Mouse (Mus musculus) liver, embryonic 13.5 days (tissue): ENCODE measurements around the gene Ica1. TPM values are rescaled to one million over a fixed set of nuclear protein-coding genes. Genes with fewer than 3 reads are reported as not detected.
A peak's percentile ranks its signal among the peaks of the same experiment; 100 is the strongest.

Experiments
- ATAC-seq: fragments of 200-750 bp; cut with Nextera tagmentation; 2 replicates; pipeline ENCODE4 v1.8.0; 2017; ENCODE audit warnings: low read depth, mild to moderate bottlenecking, moderate number of reproducible peaks, moderate library complexity
- DNase-seq: peaks from one replicate; pipeline ENCODE4 v3.0.0; 2022
- H3K27ac ChIP-seq: fragments of 300-500 bp; sonication (generic); 2 replicates; pipeline ENCODE4 v1.5.1; 2015; ENCODE audit warnings: moderate library complexity, mild to moderate bottlenecking, inconsistent platforms
- H3K27me3 ChIP-seq: fragments of 300-500 bp; sonication (generic); 2 replicates; pipeline ENCODE4 v1.6.1; 2015; ENCODE audit warnings: mild to moderate bottlenecking, inconsistent platforms
- H3K36me3 ChIP-seq: fragments of 300-500 bp; sonication (generic); 2 replicates; pipeline ENCODE4 v1.6.1; 2015; ENCODE audit warnings: mild to moderate bottlenecking, inconsistent platforms
- H3K4me1 ChIP-seq: fragments of 300-500 bp; sonication (generic); replicated peaks from 2 replicates; pipeline ENCODE4 v1.6.1; 2015; ENCODE audit warnings: inconsistent platforms
- H3K4me2 ChIP-seq: fragments of 300-500 bp; sonication (generic); 2 replicates; pipeline ENCODE4 v1.6.1; 2015; ENCODE audit warnings: inconsistent platforms, mild to moderate bottlenecking, moderate library complexity
- H3K4me3 ChIP-seq: fragments of 300-500 bp; sonication (generic); replicated peaks from 2 replicates; pipeline ENCODE4 v1.5.1; 2015; ENCODE audit warnings: mild to moderate bottlenecking, inconsistent platforms
- H3K9ac ChIP-seq: fragments of 300-500 bp; sonication (generic); 2 replicates; pipeline ENCODE4 v1.6.1; 2015; ENCODE audit warnings: mild to moderate bottlenecking, inconsistent platforms
- H3K9me3 ChIP-seq: fragments of 300-500 bp; sonication (generic); replicated peaks from 2 replicates; pipeline ENCODE4 v1.6.1; 2016; ENCODE audit warnings: inconsistent platforms
- WGBS: fragments of 180-500 bp; shearing (Covaris S2); methylation state at CpG from one replicate; pipeline ENCODE4 v1.1.7; 2015; ENCODE audit not compliant: insufficient replicate concordance; 5-methylcytosine and 5-hydroxymethylcytosine counted together
- polyA plus RNA-seq: library from polyadenylated mRNA; unstranded; fragments of >200 nt; fragmentation: Nextera tagmentation; extraction: Ambion mirVana; gene quantifications from 2 replicates; pipeline ENCODE4 v1.2.1, GENCODE M21; 2015

Ica1 gene
- 5.9 and 6.8 TPM in 2 replicates for polyA plus RNA-seq

GRCm38 (mm10) chr6:8778296-8778649 lies at the start of gene Ica1:
Gene Ica1, minus strand, starts transcription at chr6:8778488.
- DNase-seq (no peak), ATAC-seq (peak; percentile 30; the same call in 1 of the 2 replicates)
- WGBS, result 3% methylated on average over 13 of the region's 16 CpGs
- Histone ChIP-seq H3K4me2 (peak within 1 kb of the TSS; percentile 76), H3K27me3 (peaks cover 41% of the 10 kb centered on the region), H3K9me3 (no peaks in the 10 kb centered on the region), H3K4me1 (0 out of 2 replicates have a peak, but pooled peaks cover 5% of the 10 kb centered on the region), H3K36me3 (no peaks in the 10 kb centered on the region), H3K4me3 (peak within 1 kb of the TSS; percentile 62), H3K9ac (peak within 1 kb of the TSS; percentile 44), H3K27ac (no peak within 1 kb of the TSS)

- Histone ChIP-seq H3K27ac (no peak overlapping the region), H3K4me3 (no peak overlapping the region), H3K4me1 (no peaks in the 10 kb centered on the region), H3K36me3 (no peaks in the 10 kb centered on the region), H3K9ac (no peak overlapping the region), H3K9me3 (no peaks in the 10 kb centered on the region), H3K27me3 (no peaks in the 10 kb centered on the region), H3K4me2 (no peak overlapping the region)
- ATAC-seq (no peak), DNase-seq (no peak)
- WGBS, result 43% methylated on average over 2 of the region's 2 CpGs
Measured at GRCm38 (mm10) chr6:8819866-8820265, 41.6 kb upstream of the Ica1 start.

- 61% methylated on average over 6 of the region's 6 CpGs for WGBS
- no peak overlapping the region for H3K27ac ChIP-seq
- H3K9ac ChIP-seq, result no peak overlapping the region
- no peak overlapping the region for H3K4me3 ChIP-seq
- H3K4me1 ChIP-seq, result no peaks in the 10 kb centered on the region
- H3K36me3 ChIP-seq, result no peaks in the 10 kb centered on the region
- no peaks in the 10 kb centered on the region for H3K27me3 ChIP-seq
- no peak for ATAC-seq
- no peaks in the 10 kb centered on the region for H3K9me3 ChIP-seq
- no peak overlapping the region for H3K4me2 ChIP-seq
- no peak for DNase-seq
Measured at GRCm38 (mm10) chr6:8814332-8815002, 36.2 kb upstream of the Ica1 start.

GRCm38 (mm10) chr6:8802561-8803150 lies 24.4 kb upstream of the Ica1 start:
- Histone ChIP-seq H3K9me3 (no peaks in the 10 kb centered on the region), H3K27me3 (no peaks in the 10 kb centered on the region), H3K27ac (no peak overlapping the region), H3K4me1 (no peaks in the 10 kb centered on the region), H3K4me3 (no peak overlapping the region), H3K9ac (no peak overlapping the region), H3K4me2 (no peak overlapping the region), H3K36me3 (no peaks in the 10 kb centered on the region)
- ATAC-seq (no peak), DNase-seq (no peak)
- WGBS, result 50% methylated on average over 3 of the region's 3 CpGs

- H3K9me3 ChIP-seq, result no peaks in the 10 kb centered on the region
Measured at GRCm38 (mm10) chr6:8792385-8792784, 14.1 kb upstream of the Ica1 start.

GRCm38 (mm10) chr6:8791781-8792180 lies 13.5 kb upstream of the Ica1 start:
- Histone ChIP-seq H3K4me3 (no peak overlapping the region), H3K4me1 (no peaks in the 10 kb centered on the region), H3K4me2 (no peak overlapping the region), H3K27ac (no peak overlapping the region), H3K9ac (no peak overlapping the region), H3K27me3 (no peaks in the 10 kb centered on the region), H3K9me3 (no peaks in the 10 kb centered on the region), H3K36me3 (no peaks in the 10 kb centered on the region)
- DNase-seq (no peak), ATAC-seq (no peak)
- 77% methylated on average over 3 of the region's 3 CpGs for WGBS

More at GRCm38 (mm10) chr6:8792385-8792784, 14.1 kb upstream of the Ica1 start:
- H3K36me3 ChIP-seq, result no peaks in the 10 kb centered on the region
- no peak overlapping the region for H3K9ac ChIP-seq
- H3K4me1 ChIP-seq, result no peaks in the 10 kb centered on the region
- ATAC-seq (no peak), DNase-seq (no peak)
- WGBS, result 71% methylated on average over 5 of the region's 5 CpGs
- no peak overlapping the region for H3K4me2 ChIP-seq
- H3K27me3 ChIP-seq, result no peaks in the 10 kb centered on the region
- no peak overlapping the region for H3K4me3 ChIP-seq
- H3K27ac ChIP-seq, result no peak overlapping the region

- ATAC-seq (no peak), DNase-seq (no peak)
- H3K4me1 ChIP-seq, result 0 out of 2 replicates have a peak, but pooled peaks cover 5% of the 10 kb centered on the region
- no peaks in the 10 kb centered on the region for H3K36me3 ChIP-seq
- H3K27me3 ChIP-seq, result peaks cover 41% of the 10 kb centered on the region
- no peak overlapping the region for H3K9ac ChIP-seq
- H3K4me3 ChIP-seq, result no peak overlapping the region
- no peak overlapping the region for H3K4me2 ChIP-seq
- no peaks in the 10 kb centered on the region for H3K9me3 ChIP-seq
- no peak overlapping the region for H3K27ac ChIP-seq
Measured at GRCm38 (mm10) chr6:8780618-8781017, 2.3 kb upstream of the Ica1 start.

- Histone ChIP-seq H3K4me2 (peak overlapping the region; percentile 76), H3K36me3 (no peaks in the 10 kb centered on the region), H3K9ac (peak overlapping the region; percentile 44), H3K27me3 (peaks cover 41% of the 10 kb centered on the region), H3K4me3 (peak overlapping the region; percentile 62), H3K27ac (no peak overlapping the region), H3K4me1 (0 out of 2 replicates have a peak, but pooled peaks cover 5% of the 10 kb centered on the region), H3K9me3 (no peaks in the 10 kb centered on the region)
- ATAC-seq, result peak; percentile 71
- WGBS, result 1% methylated on average over 62 of the region's 69 CpGs
- no peak for DNase-seq
Measured at GRCm38 (mm10) chr6:8777411-8778295, 635 bp downstream of the Ica1 start.

- no peak overlapping the region for H3K4me3 ChIP-seq
- H3K36me3 ChIP-seq, result no peaks in the 10 kb centered on the region
- peaks cover 17% of the 10 kb centered on the region for H3K4me1 ChIP-seq
- ATAC-seq (no peak), DNase-seq (no peak)
- H3K27me3 ChIP-seq, result peaks cover 6% of the 10 kb centered on the region
- no peak overlapping the region for H3K27ac ChIP-seq
- H3K4me2 ChIP-seq, result no peak overlapping the region
- WGBS, result 19% methylated on average over 7 of the region's 7 CpGs
- H3K9me3 ChIP-seq, result no peaks in the 10 kb centered on the region
- H3K9ac ChIP-seq, result no peak overlapping the region
Measured at GRCm38 (mm10) chr6:8771539-8771938, 6.7 kb downstream of the Ica1 start.

GRCm38 (mm10) chr6:8770341-8770740 lies 7.9 kb downstream of the Ica1 start:
- no peak overlapping the region for H3K9ac ChIP-seq
- H3K4me3 ChIP-seq, result no peak overlapping the region
- ATAC-seq (peak; percentile 58), DNase-seq (no peak)
- 0 out of 2 replicates have a peak overlapping the region, but pooled peaks have one; percentile 13 for H3K4me2 ChIP-seq
- H3K27me3 ChIP-seq, result no peaks in the 10 kb centered on the region
- H3K4me1 ChIP-seq, result peaks cover 17% of the 10 kb centered on the region
- 0 out of 2 replicates have a peak overlapping the region, but pooled peaks have one; percentile 6 for H3K27ac ChIP-seq
- no peaks in the 10 kb centered on the region for H3K36me3 ChIP-seq
- no peaks in the 10 kb centered on the region for H3K9me3 ChIP-seq
- 35% methylated on average over 10 of the region's 10 CpGs for WGBS

- no peak for DNase-seq
- 0 out of 2 replicates have a peak overlapping the region, but pooled peaks have one; percentile 6 for H3K27ac ChIP-seq
- 11% methylated on average over 6 of the region's 6 CpGs for WGBS
Measured at GRCm38 (mm10) chr6:8769803-8770202, 8.5 kb downstream of the Ica1 start.

More at GRCm38 (mm10) chr6:8769803-8770202, 8.5 kb downstream of the Ica1 start:
- Histone ChIP-seq H3K4me3 (no peak overlapping the region), H3K36me3 (no peaks in the 10 kb centered on the region), H3K9ac (no peak overlapping the region), H3K9me3 (no peaks in the 10 kb centered on the region), H3K27me3 (no peaks in the 10 kb centered on the region), H3K4me2 (peak overlapping the region; percentile 13; the same call in 1 of the 2 replicates), H3K4me1 (peaks cover 17% of the 10 kb centered on the region)
- peak; percentile 79 for ATAC-seq
